Mouse (Mus musculus) MEL (cell line): ENCODE data around the gene Nacad. TPM values are rescaled to one million over a fixed set of nuclear protein-coding genes. Genes with fewer than 3 reads are reported as not detected.

Experiments
- DNase-seq: peaks from one replicate; pipeline ENCODE4 v3.0.0; 2011; ENCODE audit warnings: low read depth, low spot score
- H3K27ac ChIP-seq: 2 replicates; pipeline ENCODE4 v1.5.1; 2012; ENCODE audit warnings: low read depth, mild to moderate bottlenecking, control low read depth, low read length, moderate library complexity; ENCODE audit not compliant: control insufficient read depth
- H3K27me3 ChIP-seq, 2 experiments: fragments of 150-350 bp in 1 of 2; sonication (generic) in 1 of 2; 2 replicates each; pipeline ENCODE4 v1.6.1; 2012; ENCODE audit warnings: low read length in 2 of 2, mild to moderate bottlenecking in 2 of 2, improper control_type of control experiment in 1 of 2, moderate library complexity in 1 of 2; ENCODE audit not compliant: insufficient read depth in 2 of 2, control insufficient read depth in 1 of 2
- H3K36me3 ChIP-seq, 2 experiments: 2 replicates each; pipeline ENCODE4 v1.6.1; 2012 to 2014; ENCODE audit warnings: low read length in 2 of 2, improper control_type of control experiment in 1 of 2, inconsistent platforms in 1 of 2, mild to moderate bottlenecking in 1 of 2; ENCODE audit not compliant: insufficient read depth in 2 of 2, control insufficient read depth in 1 of 2
- H3K4me1 ChIP-seq, 2 experiments: fragments of 150-350 bp in 1 of 2; sonication (generic) in 1 of 2; 2 replicates each; pipeline ENCODE4 v1.6.1; 2012; ENCODE audit warnings: low read length in 2 of 2, improper control_type of control experiment in 1 of 2, mild to moderate bottlenecking in 1 of 2; ENCODE audit not compliant: insufficient read depth in 2 of 2, control insufficient read depth in 1 of 2
- H3K4me3 ChIP-seq, 2 experiments: fragments of 150-350 bp in 1 of 2; sonication (generic) in 1 of 2; 2 replicates each; pipeline ENCODE4 v1.5.1; 2012; ENCODE audit warnings: low read depth in 2 of 2, low read length in 2 of 2, mild to moderate bottlenecking in 2 of 2, moderate library complexity in 2 of 2, control low read depth in 1 of 2, improper control_type of control experiment in 1 of 2; ENCODE audit not compliant: control insufficient read depth in 1 of 2, insufficient read depth in 1 of 2
- H3K79me2 ChIP-seq: 2 replicates; pipeline ENCODE4 v1.6.1; 2012; ENCODE audit warnings: mild to moderate bottlenecking, low read length, moderate library complexity; ENCODE audit not compliant: control insufficient read depth, poor library complexity, insufficient read depth
- H3K9ac ChIP-seq: 2 replicates; pipeline ENCODE4 v1.6.1; 2012; ENCODE audit warnings: low read depth, mild to moderate bottlenecking, control low read depth, low read length, moderate library complexity; ENCODE audit not compliant: control insufficient read depth, poor library complexity, severe bottlenecking
- H3K9me3 ChIP-seq: fragments of 150-350 bp; sonication (generic); replicated peaks from 2 replicates; pipeline ENCODE4 v1.6.1; 2012; ENCODE audit warnings: mild to moderate bottlenecking, low read length, improper control_type of control experiment, moderate library complexity; ENCODE audit not compliant: insufficient read depth
- BHLHE40 ChIP-seq: IDR thresholded peaks from 2 replicates; pipeline ENCODE4 v1.6.1; 2012; ENCODE audit warnings: low read depth, mild to moderate bottlenecking, inconsistent platforms, low read length, improper control_type of control experiment, borderline replicate concordance
- CHD1 ChIP-seq: IDR thresholded peaks from 2 replicates; pipeline ENCODE4 v1.6.1; 2012; ENCODE audit warnings: low read depth, mild to moderate bottlenecking, inconsistent platforms, low read length, improper control_type of control experiment
- CTCF ChIP-seq, 3 experiments: IDR thresholded peaks in 2 of 3; conservative IDR thresholded peaks in 1 of 3; 2 replicates each; pipeline ENCODE4 v1.5.1; 2011 to 2012; ENCODE audit warnings: low read length in 3 of 3, low read depth in 2 of 3, mild to moderate bottlenecking in 2 of 3, improper control_type of control experiment in 1 of 3, inconsistent platforms in 1 of 3, mixed read lengths in 1 of 3, moderate library complexity in 1 of 3; ENCODE audit not compliant: control insufficient read depth in 1 of 3, insufficient read depth in 1 of 3, poor library complexity in 1 of 3, severe bottlenecking in 1 of 3
- HCFC1 ChIP-seq: IDR thresholded peaks from 2 replicates; pipeline ENCODE4 v1.6.1; 2012; ENCODE audit warnings: low read depth, mild to moderate bottlenecking, inconsistent platforms, low read length, improper control_type of control experiment, moderate library complexity
- KAT2A ChIP-seq: conservative IDR thresholded peaks from 2 replicates; pipeline ENCODE4 v1.6.1; 2012; ENCODE audit warnings: low read depth, low read length, improper control_type of control experiment, inconsistent platforms
- MAX ChIP-seq: IDR thresholded peaks from 2 replicates; pipeline ENCODE4 v1.6.1; 2011; ENCODE audit warnings: low read length, improper control_type of control experiment
- MAZ ChIP-seq: IDR thresholded peaks from 2 replicates; pipeline ENCODE4 v1.6.1; 2012; ENCODE audit warnings: low read depth, mild to moderate bottlenecking, inconsistent platforms, low read length, improper control_type of control experiment
- MEF2A ChIP-seq: IDR thresholded peaks from 2 replicates; pipeline ENCODE4 v1.6.1; 2014; ENCODE audit warnings: low read depth, mild to moderate bottlenecking, inconsistent platforms, low read length, improper control_type of control experiment; ENCODE audit not compliant: poor library complexity, insufficient replicate concordance, severe bottlenecking; ENCODE audit errors: extremely low read depth
- MXI1 ChIP-seq: IDR thresholded peaks from 2 replicates; pipeline ENCODE4 v1.6.1; 2011; ENCODE audit warnings: mild to moderate bottlenecking, low read depth, low read length, improper control_type of control experiment
- MYB ChIP-seq: IDR thresholded peaks from 2 replicates; pipeline ENCODE4 v1.6.1; 2011; ENCODE audit warnings: mild to moderate bottlenecking, low read depth, low read length, improper control_type of control experiment
- NELFE ChIP-seq: IDR thresholded peaks from 2 replicates; pipeline ENCODE4 v1.6.1; 2011; ENCODE audit warnings: low read depth, low read length, improper control_type of control experiment
- NRF1 ChIP-seq: IDR thresholded peaks from 2 replicates; pipeline ENCODE4 v1.6.1; 2014; ENCODE audit warnings: low read depth, mild to moderate bottlenecking, inconsistent platforms, low read length, improper control_type of control experiment, moderate library complexity; ENCODE audit not compliant: poor library complexity, insufficient read depth, severe bottlenecking
- POLR2A ChIP-seq, 2 experiments: IDR thresholded peaks; 2 replicates each; pipeline ENCODE4 v1.6.1; 2011 to 2012; ENCODE audit warnings: low read length in 2 of 2, mild to moderate bottlenecking in 2 of 2, control low read depth in 1 of 2, improper control_type of control experiment in 1 of 2, low read depth in 1 of 2, moderate library complexity in 1 of 2; ENCODE audit not compliant: control insufficient read depth in 1 of 2, insufficient read depth in 1 of 2, poor library complexity in 1 of 2
- POLR2AphosphoS2 ChIP-seq: IDR thresholded peaks from 2 replicates; pipeline ENCODE4 v1.6.1; 2011; ENCODE audit warnings: low read length, improper control_type of control experiment
- RAD21 ChIP-seq: IDR thresholded peaks from 2 replicates; pipeline ENCODE4 v1.6.1; 2011; ENCODE audit warnings: mild to moderate bottlenecking, low read depth, low read length, improper control_type of control experiment
- SIN3A ChIP-seq: IDR thresholded peaks from 2 replicates; pipeline ENCODE4 v1.6.1; 2012; ENCODE audit warnings: low read length, improper control_type of control experiment, inconsistent platforms
- TBP ChIP-seq: IDR thresholded peaks from 2 replicates; pipeline ENCODE4 v1.8.0; 2011; ENCODE audit warnings: low read depth, low read length, improper control_type of control experiment
- UBTF ChIP-seq: IDR thresholded peaks from 2 replicates; pipeline ENCODE4 v1.6.1; 2012; ENCODE audit warnings: low read depth, mild to moderate bottlenecking, inconsistent platforms, low read length, improper control_type of control experiment, moderate library complexity, borderline replicate concordance; ENCODE audit not compliant: insufficient read depth
- USF2 ChIP-seq, 2 experiments: IDR thresholded peaks; 2 replicates each; pipeline ENCODE4 v1.6.1; 2011 to 2012; ENCODE audit warnings: improper control_type of control experiment in 2 of 2, low read length in 2 of 2, borderline replicate concordance in 1 of 2, inconsistent platforms in 1 of 2, low read depth in 1 of 2, mild to moderate bottlenecking in 1 of 2; ENCODE audit not compliant: insufficient read depth in 1 of 2
- ZC3H11A ChIP-seq: IDR thresholded peaks from 2 replicates; pipeline ENCODE4 v1.6.1; 2012; ENCODE audit warnings: low read depth, mild to moderate bottlenecking, inconsistent platforms, low read length, improper control_type of control experiment
- ZMIZ1 ChIP-seq: IDR thresholded peaks from 2 replicates; pipeline ENCODE4 v1.6.1; 2012; ENCODE audit warnings: low read depth, mild to moderate bottlenecking, inconsistent platforms, low read length, improper control_type of control experiment, moderate library complexity
- polyA plus RNA-seq, 2 experiments: library from polyadenylated mRNA; stranded (reverse) in 1 of 2; unstranded in 1 of 2; fragments of >175 nt in 1 of 2; fragments of >200 nt in 1 of 2; gene quantifications; 2 replicates each; pipeline versions ENCODE4 v1.2.1 to v1.2.4; 2012; ENCODE audit warnings: low replicate concordance in 2 of 2, low read depth in 1 of 2; ENCODE audit not compliant: insufficient read length in 2 of 2, insufficient read depth in 1 of 2, missing spikeins in 1 of 2
- total RNA-seq: library from RNA; depleted of rRNA; stranded (reverse); fragments of 300-350 nt; gene quantifications from 2 replicates; pipeline ENCODE4 v1.2.3, GENCODE M21; 2012

Nacad gene
- total and polyA plus RNA-seq, 3 experiments = 0.12 to 0.32 TPM; not detected in 1

DNA sequence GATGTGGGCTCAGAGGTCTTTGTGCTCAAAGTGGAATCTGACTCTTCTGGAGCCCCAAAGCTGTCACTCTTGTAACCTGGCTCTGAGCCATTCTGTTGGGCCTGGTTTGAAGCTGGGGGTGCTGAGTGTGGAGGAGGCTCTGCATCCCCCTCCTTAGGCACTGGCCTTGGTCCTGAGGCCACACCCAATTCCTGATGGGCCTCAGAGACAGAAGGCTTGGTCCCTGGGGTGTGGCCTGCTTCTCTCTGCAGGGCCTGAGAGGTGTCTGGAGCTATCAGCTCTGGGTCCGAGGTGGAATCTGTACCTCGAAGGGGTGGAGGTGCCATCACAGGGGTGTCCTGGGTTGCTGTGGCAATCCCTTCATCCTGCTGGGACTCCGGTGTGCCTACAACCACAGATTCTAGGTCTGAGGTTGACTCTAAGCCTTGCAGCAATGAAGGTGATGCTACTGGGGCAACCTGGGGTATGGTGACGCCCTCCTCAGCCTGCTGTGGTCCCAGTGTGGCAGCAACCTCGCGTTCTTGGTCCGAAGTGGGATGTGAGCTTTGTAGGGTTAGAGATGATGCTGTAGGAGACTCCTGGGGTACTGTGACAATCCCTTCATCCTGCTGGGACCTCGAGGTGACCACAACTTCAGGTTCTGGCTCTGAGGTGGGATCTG lies 5.4 kb downstream of the Nacad start:
- no peak overlapping the region for H3K4me3 ChIP-seq

DNA sequence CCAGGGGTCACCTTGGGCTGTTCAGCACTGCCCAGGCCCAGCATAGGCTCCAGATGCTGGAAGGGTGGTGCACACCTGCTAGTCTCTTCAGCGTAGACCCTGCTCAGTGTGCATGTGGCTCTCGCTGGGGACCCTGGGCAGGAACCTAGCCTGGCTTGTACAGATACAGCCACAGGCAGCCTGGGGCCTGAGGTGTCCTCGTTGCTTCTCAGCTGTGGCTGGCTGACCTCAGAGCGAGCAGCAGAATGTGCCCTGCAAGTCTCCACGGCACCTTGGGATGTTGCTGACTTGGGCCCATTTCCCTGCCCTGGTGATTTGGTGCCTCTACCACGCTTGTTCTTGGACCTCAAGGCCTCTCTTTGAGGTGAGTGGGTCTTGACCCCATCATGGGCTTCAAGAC lies 6.0 kb downstream of the Nacad start:
- DNase-seq = no peak
- Histone ChIP-seq H3K4me3 (no peak overlapping the region), H3K79me2 (no peaks in the 10 kb centered on the region), H3K4me1 (peaks cover 0 to 12% of the 10 kb centered on the region in 2 experiments; a peak in 3 of 4 replicates), H3K9ac (no peak overlapping the region), H3K27me3 (no peaks in the 10 kb centered on the region), H3K27ac (no peak overlapping the region), H3K36me3 (no peaks in the 10 kb centered on the region; a peak in 1 of 4 replicates), H3K9me3 (no peaks in the 10 kb centered on the region)
- TF ChIP-seq MXI1 (no peak), POLR2AphosphoS2 (0 out of 2 replicates have a peak, but pooled peaks have one; percentile 25), MAZ (no peak)

More for the DNA sequence above, 5.4 kb downstream of the Nacad start:
- no peak overlapping the region for H3K27ac ChIP-seq
- H3K79me2 ChIP-seq = no peaks in the 10 kb centered on the region
- no peaks in the 10 kb centered on the region; a peak in 1 of 4 replicates for H3K36me3 ChIP-seq
- H3K9me3 ChIP-seq = no peaks in the 10 kb centered on the region
- H3K4me1 ChIP-seq = peaks cover 0 to 12% of the 10 kb centered on the region in 2 experiments; a peak in 2 of 4 replicates
- DNase-seq = no peak
- peak; percentile 28; the same call in 1 of the 2 replicates for TF ChIP-seq SIN3A
- no peak for TF ChIP-seq POLR2A (IDR thresholded peaks at IDR 0.05; ENCODE audit: control insufficient read depth in 1 of 2, insufficient read depth in 1 of 2, low read depth in 1 of 2, low read length in 2 of 2, poor library complexity in 1 of 2)
- TF ChIP-seq ZC3H11A = no peak
- TF ChIP-seq KAT2A = no peak
- H3K9ac ChIP-seq = no peak overlapping the region
- no peaks in the 10 kb centered on the region for H3K27me3 ChIP-seq

DNA sequence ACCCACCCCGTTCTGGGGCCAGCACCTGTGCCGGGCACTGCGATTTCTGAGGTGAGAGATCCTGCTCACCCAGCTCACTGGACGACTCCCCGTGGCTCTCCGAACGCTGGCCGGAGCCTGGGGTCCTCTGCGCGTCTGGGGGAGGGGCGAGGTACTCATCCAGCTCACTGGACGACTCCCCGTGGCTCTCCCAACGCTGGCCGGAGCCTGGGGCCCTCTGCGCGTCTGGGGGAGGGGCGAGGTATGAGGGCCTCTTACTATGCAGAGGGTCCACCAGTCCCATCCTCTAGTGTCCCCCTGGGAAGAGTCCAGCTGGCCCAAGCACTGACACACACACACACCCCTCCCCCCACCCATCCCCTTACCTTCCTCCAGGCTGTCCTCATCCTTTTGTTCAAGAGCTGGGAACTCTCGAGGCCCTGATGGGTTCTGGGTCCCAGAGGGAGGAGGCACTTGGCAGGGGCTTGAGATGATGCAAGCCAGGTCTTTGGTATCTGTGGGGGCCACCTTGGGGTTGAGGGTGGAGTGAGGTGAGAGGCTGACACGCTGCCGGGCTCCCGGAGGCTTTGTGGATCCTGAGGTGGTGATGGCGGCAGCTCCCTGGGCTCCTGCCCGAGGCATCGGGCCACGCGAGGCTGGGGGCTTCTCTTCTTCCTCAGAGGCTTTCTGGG lies 6.7 kb downstream of the Nacad start:
- H3K9ac ChIP-seq = no peak overlapping the region
- H3K27me3 ChIP-seq = no peaks in the 10 kb centered on the region
- no peak for DNase-seq
- H3K36me3 ChIP-seq = no peaks in the 10 kb centered on the region; a peak in 1 of 4 replicates
- H3K4me3 ChIP-seq = no peak overlapping the region
- TF ChIP-seq MYB = no peak
- no peak for TF ChIP-seq MEF2A
- TF ChIP-seq ZMIZ1 = no peak
- TF ChIP-seq CHD1 = no peak
- TF ChIP-seq MAX = no peak
- no peak for TF ChIP-seq NRF1
- TF ChIP-seq HCFC1 = no peak
- TF ChIP-seq SIN3A = no peak
- no peak for TF ChIP-seq POLR2A (IDR thresholded peaks at IDR 0.05; ENCODE audit: control insufficient read depth in 1 of 2, insufficient read depth in 1 of 2, low read depth in 1 of 2, low read length in 2 of 2, poor library complexity in 1 of 2)
- no peak for TF ChIP-seq CTCF (IDR thresholded peaks at IDR 0.05 in 2 of 3, conservative IDR thresholded peaks at IDR 0.05 in 1 of 3; ENCODE audit: control insufficient read depth in 1 of 3, insufficient read depth in 1 of 3, low read depth in 2 of 3, low read length in 3 of 3, poor library complexity in 1 of 3, severe bottlenecking in 1 of 3)
- no peak for TF ChIP-seq UBTF
- no peak for TF ChIP-seq ZC3H11A
- TF ChIP-seq TBP = no peak
- TF ChIP-seq RAD21 = no peak
- no peak for TF ChIP-seq POLR2AphosphoS2
- TF ChIP-seq USF2 (IDR thresholded peaks at IDR 0.05; ENCODE audit: borderline replicate concordance in 1 of 2, insufficient read depth in 1 of 2, low read depth in 1 of 2, low read length in 2 of 2) = no peak
- no peak for TF ChIP-seq KAT2A
- TF ChIP-seq NELFE = no peak
- no peak for TF ChIP-seq BHLHE40
- no peaks in the 10 kb centered on the region for H3K79me2 ChIP-seq
- no peaks in the 10 kb centered on the region for H3K9me3 ChIP-seq
- no peak overlapping the region for H3K27ac ChIP-seq
- peaks cover 0 to 5% of the 10 kb centered on the region in 2 experiments; a peak in 3 of 4 replicates for H3K4me1 ChIP-seq
